21 mouse cellular contexts compared by ENCODE assay signal in genomic region chr11:52752524-52752923, GRCm38 (mm10). TPM values are rescaled to one million over a fixed set of nuclear protein-coding genes. Genes with fewer than 3 reads are reported as not detected.
DNase-seq lines count a peak whose midpoint lies in the region; ATAC-seq lines count a peak whose summit lies in the region.
"Had no signal": no experiment of that assay in that cellular context is flagged by ENCODE, and none has a peak within 500 bp of the region (broad histone marks: within the 10 kb centered on the region; RNA-seq: fewer than 3 reads in every experiment).

No protein-coding gene starts in this region.

- no peaks in the 10 kb centered on the region for H3K36me3 ChIP-seq in hindbrain, embryonic 12.5 days
- no peaks in the 10 kb centered on the region for H3K36me3 ChIP-seq in hindbrain, embryonic 10.5 days
- H3K36me3 ChIP-seq in embryonic facial prominence, embryonic 10.5 days (replicated peaks): no peaks in the 10 kb centered on the region
- H3K36me3 ChIP-seq: embryonic facial prominence, embryonic 13.5 days; embryonic facial prominence, embryonic 15.5 days; forebrain, embryonic 10.5 days; forebrain, embryonic 12.5 days had no signal

- DNase-seq in hindbrain, embryonic 10.5 days (ENCODE audit: low spot score): no peak
- peak; percentile 33 for DNase-seq in retina, embryonic 14.5 days (ENCODE audit: low spot score)
- DNase-seq in retina, postnatal 1 day: peak; percentile 52
- no peak for DNase-seq in embryonic facial prominence, embryonic 10.5 days (ENCODE audit: low spot score)
- DNase-seq: adrenal gland, adult 2 months; adrenal gland, postnatal 10 days; adrenal gland, postnatal 25 days; cerebellum, adult 11-12 months; cerebellum, adult 2 months; cerebellum, adult 9-10 months; cerebellum, postnatal 10 days; cerebellum, postnatal 25 days had no signal

- H3K27ac ChIP-seq in hindbrain, embryonic 12.5 days: no peak overlapping the region
- no peak overlapping the region for H3K27ac ChIP-seq in hindbrain, embryonic 10.5 days
- no peak overlapping the region for H3K27ac ChIP-seq in embryonic facial prominence, embryonic 10.5 days (replicated peaks)
- H3K27ac ChIP-seq: embryonic facial prominence, embryonic 13.5 days; embryonic facial prominence, embryonic 15.5 days; forebrain, embryonic 10.5 days; forebrain, embryonic 12.5 days had no signal

- H3K9ac ChIP-seq in hindbrain, embryonic 12.5 days: no peak overlapping the region
- H3K9ac ChIP-seq: embryonic facial prominence, embryonic 13.5 days; embryonic facial prominence, embryonic 15.5 days; forebrain, embryonic 12.5 days had no signal

- no peaks in the 10 kb centered on the region for H3K9me3 ChIP-seq in hindbrain, embryonic 12.5 days (replicated peaks)
- no peaks in the 10 kb centered on the region for H3K9me3 ChIP-seq in hindbrain, embryonic 10.5 days
- no peaks in the 10 kb centered on the region for H3K9me3 ChIP-seq in embryonic facial prominence, embryonic 10.5 days
- H3K9me3 ChIP-seq: embryonic facial prominence, embryonic 13.5 days; embryonic facial prominence, embryonic 15.5 days; forebrain, embryonic 10.5 days; forebrain, embryonic 12.5 days had no signal

- H3K27me3 ChIP-seq in hindbrain, embryonic 12.5 days: peaks cover 8% of the 10 kb centered on the region
- peaks cover 56% of the 10 kb centered on the region for H3K27me3 ChIP-seq in hindbrain, embryonic 10.5 days (ENCODE audit: insufficient read depth, poor library complexity, severe bottlenecking)
- H3K27me3 ChIP-seq in embryonic facial prominence, embryonic 10.5 days (replicated peaks; ENCODE audit: low read depth, poor library complexity, severe bottlenecking): peaks cover 16% of the 10 kb centered on the region; the same call in 1 of the 2 replicates
- H3K27me3 ChIP-seq: embryonic facial prominence, embryonic 13.5 days; embryonic facial prominence, embryonic 15.5 days had no signal

- no peak overlapping the region for H3K4me3 ChIP-seq in hindbrain, embryonic 12.5 days
- H3K4me3 ChIP-seq in hindbrain, embryonic 10.5 days: no peak overlapping the region
- H3K4me3 ChIP-seq in embryonic facial prominence, embryonic 10.5 days: no peak overlapping the region
- H3K4me3 ChIP-seq: embryonic facial prominence, embryonic 13.5 days; embryonic facial prominence, embryonic 15.5 days; erythroblast, embryonic 14.5 days; forebrain, embryonic 10.5 days; forebrain, embryonic 12.5 days had no signal

- H3K4me1 ChIP-seq in hindbrain, embryonic 12.5 days: peaks cover 10% of the 10 kb centered on the region
- H3K4me1 ChIP-seq in hindbrain, embryonic 10.5 days (replicated peaks): peaks cover 26% of the 10 kb centered on the region
- H3K4me1 ChIP-seq in embryonic facial prominence, embryonic 10.5 days: peaks cover 14% of the 10 kb centered on the region
- H3K4me1 ChIP-seq: embryonic facial prominence, embryonic 13.5 days; embryonic facial prominence, embryonic 15.5 days had no signal

- WGBS in hindbrain, embryonic 12.5 days: 75% methylated on average over 12 of the region's 12 CpGs
- 88% methylated on average over 12 of the region's 12 CpGs for WGBS in hindbrain, embryonic 10.5 days
- 87% methylated on average over 12 of the region's 12 CpGs for WGBS in embryonic facial prominence, embryonic 10.5 days

- peak; percentile 16; the same call in 1 of the 2 replicates for ATAC-seq in hindbrain, embryonic 12.5 days (ENCODE audit: low FRiP score)
- ATAC-seq: forebrain, embryonic 14.5 days; forebrain, embryonic 16.5 days had no signal

- H3K4me2 ChIP-seq in hindbrain, embryonic 12.5 days (replicated peaks): no peak overlapping the region
- H3K4me2 ChIP-seq: embryonic facial prominence, embryonic 13.5 days; embryonic facial prominence, embryonic 15.5 days; forebrain, embryonic 12.5 days had no signal

RNA-seq across cellular contexts. Expression of gene Fstl4, which starts 11.9 kb away (rescaled TPM):
- polyA plus RNA-seq in hindbrain, embryonic 12.5 days (2016; fragmentation: Nextera tagmentation; extraction: Ambion mirVana): 5.3 and 5.6 TPM in 2 replicates
- 1.7 and 2.6 TPM in 2 replicates for polyA plus RNA-seq in hindbrain, embryonic 10.5 days (2016; fragmentation: Nextera tagmentation; extraction: Ambion mirVana)
- 1.2 and 1.3 TPM in 2 replicates for polyA plus RNA-seq in embryonic facial prominence, embryonic 10.5 days (2016; fragmentation: Nextera tagmentation; extraction: Ambion mirVana)
- polyA plus RNA-seq: C2C12; erythroblast, embryonic 14.5 days had no signal

Comparison
In these comparisons a context has a peak if more than half of its experiments do, and no peak if none do; other contexts are left out.
1. DNase-seq: peak in retina, embryonic 14.5 days (single experiment) and retina, postnatal 1 day (single experiment); none in hindbrain, embryonic 10.5 days (single experiment) and embryonic facial prominence, embryonic 10.5 days (single experiment).